Mouse (Mus musculus): ENCODE data around the gene Rnh1.
A peak's percentile ranks its signal among the peaks of the same experiment; 100 is the strongest.

Rnh1 gene

GRCm38 (mm10) chr7:141204546-141204945 lies 31.9 kb upstream of the Rnh1 start:
- DNase-seq, result no peak

GRCm38 (mm10) chr7:141198121-141198520 lies 25.5 kb upstream of the Rnh1 start:
- DNase-seq, result no peak

GRCm38 (mm10) chr7:141196619-141197282 lies 24.1 kb upstream of the Rnh1 start:
- no peak for DNase-seq

GRCm38 (mm10) chr7:141195754-141196153 lies 23.1 kb upstream of the Rnh1 start:
- DNase-seq, result no peak

- DNase-seq, result peak; percentile 90
Observed at GRCm38 (mm10) chr7:141194830-141195229, 22.2 kb upstream of the Rnh1 start.

GRCm38 (mm10) chr7:141194409-141194808 lies 21.8 kb upstream of the Rnh1 start:
- DNase-seq, result no peak

GRCm38 (mm10) chr7:141193948-141194347 lies 21.3 kb upstream of the Rnh1 start, which contains the start of the genes Hras and Lrrc56:
Gene Hras, minus strand, starts transcription at chr7:141194005.
Gene Lrrc56, plus strand, starts transcription at chr7:141194157.
- DNase-seq, result peak; percentile 98

GRCm38 (mm10) chr7:141193348-141193856 lies 20.7 kb upstream of the Rnh1 start:
- DNase-seq, result peak; percentile 32

GRCm38 (mm10) chr7:141192776-141193347 lies 20.2 kb upstream of the Rnh1 start:
- no peak for DNase-seq

GRCm38 (mm10) chr7:141191796-141192685 lies 19.4 kb upstream of the Rnh1 start:
- no peak for DNase-seq

GRCm38 (mm10) chr7:141191036-141191435 lies 18.4 kb upstream of the Rnh1 start:
- DNase-seq, result no peak

- no peak for DNase-seq
Observed at GRCm38 (mm10) chr7:141190220-141190619, 17.6 kb upstream of the Rnh1 start.

GRCm38 (mm10) chr7:141188733-141189132 lies 16.1 kb upstream of the Rnh1 start:
- DNase-seq, result no peak

- DNase-seq, result no peak
Observed at GRCm38 (mm10) chr7:141188194-141188593, 15.5 kb upstream of the Rnh1 start.

- peak; percentile 88 for DNase-seq
Observed at GRCm38 (mm10) chr7:141176173-141176572, 3.5 kb upstream of the Rnh1 start.

GRCm38 (mm10) chr7:141175068-141175467 lies 2.4 kb upstream of the Rnh1 start:
- DNase-seq, result no peak

GRCm38 (mm10) chr7:141173323-141173850 lies 730 bp upstream of the Rnh1 start:
- no peak for DNase-seq

GRCm38 (mm10) chr7:141169866-141170265 lies 2.8 kb downstream of the Rnh1 start:
- no peak for DNase-seq

- DNase-seq, result no peak
Observed at GRCm38 (mm10) chr7:141169300-141169699, 3.4 kb downstream of the Rnh1 start.

GRCm38 (mm10) chr7:141168518-141168953 lies 4.1 kb downstream of the Rnh1 start:
- DNase-seq, result peak; percentile 30

- no peak for DNase-seq
Observed at GRCm38 (mm10) chr7:141167901-141168517, 4.6 kb downstream of the Rnh1 start.

- no peak for DNase-seq
Observed at GRCm38 (mm10) chr7:141164850-141165249, 7.8 kb downstream of the Rnh1 start.

- no peak for DNase-seq
Observed at GRCm38 (mm10) chr7:141164397-141164796, 8.3 kb downstream of the Rnh1 start.
